Mouse (Mus musculus) granulocyte monocyte progenitor cell, adult 5-6 weeks (primary cell): ENCODE data around the gene Rpa1. TPM values are rescaled to one million over a fixed set of nuclear protein-coding genes. Genes with fewer than 3 reads are reported as not detected.
"Not testable (repeated sequence)": the region's sequence is repeated elsewhere in the genome, so short reads cannot be mapped to it uniquely, and the experiment has no call there.

Experiments used
- ATAC-seq: replicated peaks from 2 replicates; pipeline ENCODE4 v1.8.0; 2016; ENCODE audit warnings: mild to moderate bottlenecking, moderate TSS enrichment, inconsistent platforms; ENCODE audit not compliant: poor library complexity, severe bottlenecking
- total RNA-seq, 2 experiments: library from RNA; stranded (forward) in 1 of 2; stranded (reverse) in 1 of 2; fragments of 200-712, 200-1000 nt in 1 of 2; fragments of >200 nt in 1 of 2; fragmentation: Nextera tagmentation in 1 of 2; gene quantifications; 2 replicates each; pipeline ENCODE4 v1.2.3; 2014 to 2017

Rpa1 gene
- total RNA-seq (2014; fragmentation: Nextera tagmentation) (86.4 and 106 TPM in 2 replicates), total RNA-seq (2017) (200 and 207 TPM in 2 replicates)

DNA sequence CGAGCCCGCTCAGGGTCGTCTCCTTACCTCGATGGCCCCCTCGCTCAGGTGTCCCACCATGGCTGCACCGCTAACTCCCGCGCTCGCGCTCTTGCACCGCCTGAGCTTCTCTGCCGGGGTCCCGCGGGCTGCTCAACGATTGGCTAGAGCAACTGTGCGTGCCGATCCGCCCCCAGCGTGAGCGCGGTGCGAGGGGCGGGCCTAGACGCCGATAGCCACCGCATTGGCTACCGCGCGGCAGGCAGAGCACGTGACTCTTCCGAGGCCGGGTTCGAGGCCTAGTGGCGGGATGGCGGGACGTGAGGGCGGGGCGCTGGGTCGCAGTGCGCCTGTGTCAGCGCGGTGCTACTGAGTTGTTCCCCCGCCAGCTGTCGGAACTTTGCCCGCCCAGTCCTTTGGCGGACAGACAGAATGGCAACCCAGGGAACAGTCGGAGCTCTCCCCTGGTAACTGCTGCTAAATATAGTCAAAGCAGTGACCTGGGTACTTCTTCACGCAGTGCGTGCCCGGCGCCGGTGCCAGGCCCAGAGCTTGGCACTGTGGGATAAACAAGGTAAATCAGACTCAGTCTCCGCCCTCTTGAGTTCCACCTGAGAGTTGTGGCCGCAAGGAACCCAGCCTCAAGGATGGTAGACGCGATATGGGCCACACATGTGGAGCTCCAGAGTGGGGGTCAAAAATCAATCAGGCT is at the start of gene Rpa1, which contains the start of gene Smyd4:
Rpa1 (minus strand) TSS at position 126 of the 691 bp plus-strand sequence.
Smyd4 (plus strand) TSS at position 235 of the 691 bp plus-strand sequence.
- ATAC-seq, result peak; percentile 99

GRCm38 (mm10) chr11:75397452-75397851 is 49.3 kb upstream of the Rpa1 start:
- ATAC-seq, result no peak

DNA sequence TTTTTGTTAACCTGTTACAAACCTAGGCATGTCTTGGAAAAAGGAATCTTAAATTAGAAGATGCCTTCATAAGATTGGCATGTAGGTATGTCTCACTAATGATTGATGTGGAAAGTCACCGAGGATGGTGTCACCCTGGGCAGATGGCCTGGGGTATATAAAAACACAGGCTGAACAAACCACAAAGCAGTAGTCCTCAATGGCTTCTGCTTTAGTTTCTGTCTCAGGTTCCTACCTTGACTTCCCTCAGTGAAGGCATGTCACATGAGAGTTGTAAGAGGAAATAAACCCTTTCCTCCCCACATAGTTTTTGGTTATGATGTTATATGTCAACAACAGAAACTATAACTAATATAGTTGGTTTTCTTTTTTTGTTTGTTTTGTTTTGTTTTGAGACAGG is 47.5 kb upstream of the Rpa1 start:
- ATAC-seq, result peak; percentile 55

GRCm38 (mm10) chr11:75383529-75383928 is 35.4 kb upstream of the Rpa1 start:
- ATAC-seq, result peak; percentile 58

- ATAC-seq, result not testable (repeated sequence)
These were observed 30.7 kb upstream of the Rpa1 start for GRCm38 (mm10) chr11:75378786-75379185.

GRCm38 (mm10) chr11:75377125-75377524 is 29.0 kb upstream of the Rpa1 start:
- peak; percentile 68 for ATAC-seq

DNA sequence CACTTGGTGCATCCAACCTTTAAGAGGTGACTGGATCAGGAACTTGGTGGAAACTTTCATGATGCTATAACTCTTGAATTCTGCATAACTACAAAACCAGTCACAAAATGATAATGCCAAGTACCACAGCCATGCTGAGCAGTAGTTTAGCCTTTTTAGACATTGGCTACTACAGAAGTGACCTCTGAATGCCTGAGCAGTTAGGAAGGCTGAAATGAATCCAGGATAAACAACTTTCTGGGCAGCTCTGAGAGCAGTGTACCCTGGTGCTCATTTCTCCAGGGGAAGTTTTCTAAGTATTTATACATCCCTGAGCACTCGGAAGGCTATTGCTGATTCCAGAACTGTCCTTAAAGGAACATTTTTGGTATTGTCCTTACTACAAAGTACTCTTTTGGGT is 7.4 kb upstream of the Rpa1 start:
- ATAC-seq, result no peak

- ATAC-seq, result no peak
These were observed 3.1 kb upstream of the Rpa1 start for GRCm38 (mm10) chr11:75351225-75351624.

DNA sequence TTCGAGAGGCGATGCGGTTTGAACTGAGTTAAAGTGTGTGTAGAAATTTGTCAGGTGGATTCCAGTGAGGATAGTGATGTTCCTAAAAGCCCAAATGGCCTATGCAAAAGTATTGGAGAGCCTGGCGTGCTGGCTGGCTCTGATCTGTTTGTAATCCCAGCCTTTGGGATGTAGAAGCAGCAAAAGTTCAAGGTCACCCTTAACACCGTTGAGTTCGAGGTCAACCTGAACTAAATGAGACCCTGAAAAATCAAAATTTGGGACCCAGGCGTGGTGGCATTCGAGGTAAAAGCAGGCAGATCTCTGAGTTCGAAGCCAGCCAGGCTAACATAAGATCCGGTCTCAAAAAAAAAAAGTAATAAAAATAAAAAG is 752 bp upstream of the Rpa1 start:
- no peak for ATAC-seq

DNA sequence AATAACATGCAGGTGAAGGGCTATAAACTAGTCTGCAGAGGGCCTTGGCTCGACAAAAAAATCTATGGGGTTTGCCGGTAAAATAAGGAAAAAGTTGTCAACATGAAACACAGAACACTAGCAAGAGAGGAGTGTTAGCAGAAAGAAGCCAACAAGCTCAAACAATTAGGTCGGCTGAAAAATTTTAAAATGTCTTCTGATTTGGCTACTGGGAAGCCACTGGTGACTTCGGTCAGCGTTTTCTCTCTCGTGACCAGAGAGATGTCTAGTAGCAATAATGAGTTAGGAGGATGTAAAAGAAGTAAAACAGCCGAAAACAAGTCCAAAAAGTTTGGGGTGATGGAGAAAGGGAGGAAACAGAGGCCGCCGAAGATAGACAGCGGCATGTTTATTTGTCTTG is 528 bp downstream of the Rpa1 start:
- no peak for ATAC-seq

- no peak for ATAC-seq
These were observed 937 bp downstream of the Rpa1 start for GRCm38 (mm10) chr11:75347188-75347585.

GRCm38 (mm10) chr11:75346556-75347187 is 1.5 kb downstream of the Rpa1 start:
- no peak for ATAC-seq

GRCm38 (mm10) chr11:75344716-75345115 is 3.4 kb downstream of the Rpa1 start:
- no peak for ATAC-seq

DNA sequence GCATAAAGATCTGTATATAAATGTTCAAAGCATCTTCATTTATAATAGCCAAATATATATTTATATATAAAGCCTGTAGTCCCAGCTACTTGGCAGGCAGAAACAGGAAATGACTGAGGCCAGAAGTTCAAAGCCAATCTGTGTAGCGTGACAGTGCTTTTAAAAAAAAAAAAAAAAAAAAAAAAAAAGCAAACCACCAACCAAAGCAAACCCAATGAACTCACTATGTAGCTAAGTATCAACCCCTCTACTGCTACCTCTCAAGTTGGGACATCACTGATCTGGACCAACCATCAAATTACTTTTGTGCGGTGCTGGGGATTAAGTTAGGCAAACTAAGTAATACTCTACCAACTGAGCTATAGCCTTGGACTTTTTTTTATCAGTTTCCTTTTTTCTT is 4.0 kb downstream of the Rpa1 start:
- ATAC-seq, result no peak

DNA sequence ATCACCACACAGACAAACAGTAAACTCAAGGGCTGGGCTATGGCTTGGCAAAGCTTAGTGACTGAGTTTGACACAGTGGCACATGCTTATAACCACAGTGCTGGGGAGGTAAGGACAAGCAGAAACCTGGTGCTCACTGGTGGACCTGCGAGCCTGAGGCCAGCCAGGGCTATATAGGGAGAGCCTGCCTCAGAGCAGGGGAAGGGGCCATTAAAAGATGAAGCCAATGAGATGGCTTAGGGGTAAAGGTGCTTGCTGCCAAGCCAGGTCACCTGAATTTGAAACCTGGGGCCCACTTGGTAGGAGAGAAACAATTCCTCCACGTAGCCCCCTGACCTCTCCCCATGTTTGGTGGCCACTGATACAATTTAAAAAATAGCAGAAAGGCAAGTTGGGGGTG is 5.0 kb downstream of the Rpa1 start:
- ATAC-seq, result no peak

DNA sequence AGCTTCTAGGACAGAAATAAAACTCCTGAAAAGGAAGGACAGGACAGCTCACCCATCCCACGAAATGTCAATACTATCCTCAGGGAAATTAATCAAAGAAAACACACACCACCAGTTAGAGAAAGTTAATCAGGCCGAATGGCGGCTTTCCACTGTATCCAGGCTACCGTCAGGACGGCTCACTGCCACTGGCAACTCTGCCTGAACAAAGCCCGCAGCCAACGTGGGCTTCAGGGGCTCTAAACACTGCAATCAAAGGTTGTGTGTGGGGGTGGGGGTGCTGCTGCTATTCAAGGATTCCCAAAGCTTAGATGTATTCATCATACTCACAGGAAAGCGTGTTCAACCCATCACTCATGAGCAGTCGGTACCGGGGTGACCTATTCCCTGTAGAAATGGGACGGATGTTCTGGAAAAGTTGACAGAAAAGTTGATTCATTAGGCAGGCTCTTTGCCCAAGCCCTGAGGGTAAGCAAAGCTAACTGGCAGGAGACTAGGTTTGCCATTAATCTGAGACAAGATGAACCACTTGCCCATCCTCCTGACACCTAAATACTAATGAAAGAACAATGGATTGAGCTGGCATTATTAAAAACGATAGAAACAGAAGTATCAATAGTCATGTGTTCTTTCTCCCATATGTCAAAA is 7.3 kb downstream of the Rpa1 start:
- ATAC-seq, result no peak

DNA sequence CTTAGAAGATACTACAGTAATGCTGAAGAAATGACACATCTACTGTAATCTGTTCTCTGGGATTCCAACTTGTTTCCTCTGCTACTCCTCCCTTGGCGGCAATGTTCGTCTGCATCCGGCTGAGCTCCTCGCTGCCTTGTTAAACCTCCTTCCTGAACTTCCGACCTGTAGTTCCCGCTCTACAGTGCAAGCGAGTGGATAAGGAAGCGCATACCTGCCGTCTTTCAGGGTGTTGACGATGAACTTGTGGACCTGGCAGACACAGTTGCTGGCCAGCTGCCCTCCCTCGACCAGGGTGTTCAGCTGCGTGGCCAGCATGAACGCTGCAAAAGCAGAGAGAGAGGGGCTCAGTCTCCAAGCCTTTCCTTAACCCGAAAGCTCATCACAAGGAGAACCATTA is 8.0 kb downstream of the Rpa1 start:
- no peak for ATAC-seq

DNA sequence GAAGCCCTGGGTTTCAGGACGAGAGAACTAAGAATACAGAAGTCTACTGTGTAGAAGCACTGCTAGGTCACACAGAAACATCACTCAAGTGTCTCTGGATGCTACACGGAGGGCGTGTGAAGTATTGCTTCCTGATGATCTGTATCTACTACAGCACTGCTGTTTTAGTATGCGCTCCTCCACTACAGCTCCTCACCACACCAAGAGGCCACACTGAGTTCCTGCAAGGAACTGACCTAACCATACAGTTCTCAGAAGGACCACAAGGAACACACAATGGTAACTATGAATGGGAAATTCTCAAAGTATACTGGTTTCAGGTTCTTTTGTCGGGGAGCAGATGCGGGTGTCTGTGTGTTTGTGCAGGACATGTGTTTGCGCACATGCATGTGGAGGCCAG is 10.9 kb downstream of the Rpa1 start:
- ATAC-seq, result no peak

DNA sequence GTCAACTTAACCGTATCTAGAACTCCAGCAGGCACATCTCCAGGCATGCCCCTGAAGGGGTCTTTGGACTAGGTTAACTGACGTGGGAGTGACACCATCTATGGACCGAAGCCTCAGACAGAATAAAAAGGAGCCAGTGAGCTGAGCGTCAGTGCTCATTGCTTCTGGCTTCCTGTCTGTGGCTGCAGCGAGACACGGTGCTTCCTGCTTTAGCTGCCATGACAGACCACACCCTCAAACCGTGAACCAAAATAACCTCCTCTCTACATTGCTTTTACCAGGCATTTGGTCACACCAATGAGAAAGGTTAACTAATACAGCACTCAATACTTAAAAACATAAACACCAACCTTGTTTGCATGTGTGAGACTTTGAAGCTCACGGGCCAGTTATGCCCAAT is 11.4 kb downstream of the Rpa1 start:
- peak; percentile 65 for ATAC-seq

DNA sequence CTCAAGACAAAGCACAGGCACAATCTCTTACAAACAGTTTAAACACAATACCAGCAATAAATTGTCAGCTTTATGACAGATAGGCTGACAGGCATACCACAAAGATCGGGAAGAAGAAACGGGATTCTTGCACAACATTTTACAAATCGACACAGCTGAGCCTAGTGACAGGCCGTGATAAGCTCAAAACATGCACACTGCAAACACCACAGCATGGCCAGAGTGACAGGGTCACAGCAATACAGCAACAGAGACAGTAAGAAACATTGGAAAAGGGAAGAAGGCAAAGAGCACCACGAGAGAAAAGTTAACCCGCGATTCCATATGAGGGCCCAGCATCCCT is 22.2 kb downstream of the Rpa1 start:
- ATAC-seq, result peak; percentile 61

DNA sequence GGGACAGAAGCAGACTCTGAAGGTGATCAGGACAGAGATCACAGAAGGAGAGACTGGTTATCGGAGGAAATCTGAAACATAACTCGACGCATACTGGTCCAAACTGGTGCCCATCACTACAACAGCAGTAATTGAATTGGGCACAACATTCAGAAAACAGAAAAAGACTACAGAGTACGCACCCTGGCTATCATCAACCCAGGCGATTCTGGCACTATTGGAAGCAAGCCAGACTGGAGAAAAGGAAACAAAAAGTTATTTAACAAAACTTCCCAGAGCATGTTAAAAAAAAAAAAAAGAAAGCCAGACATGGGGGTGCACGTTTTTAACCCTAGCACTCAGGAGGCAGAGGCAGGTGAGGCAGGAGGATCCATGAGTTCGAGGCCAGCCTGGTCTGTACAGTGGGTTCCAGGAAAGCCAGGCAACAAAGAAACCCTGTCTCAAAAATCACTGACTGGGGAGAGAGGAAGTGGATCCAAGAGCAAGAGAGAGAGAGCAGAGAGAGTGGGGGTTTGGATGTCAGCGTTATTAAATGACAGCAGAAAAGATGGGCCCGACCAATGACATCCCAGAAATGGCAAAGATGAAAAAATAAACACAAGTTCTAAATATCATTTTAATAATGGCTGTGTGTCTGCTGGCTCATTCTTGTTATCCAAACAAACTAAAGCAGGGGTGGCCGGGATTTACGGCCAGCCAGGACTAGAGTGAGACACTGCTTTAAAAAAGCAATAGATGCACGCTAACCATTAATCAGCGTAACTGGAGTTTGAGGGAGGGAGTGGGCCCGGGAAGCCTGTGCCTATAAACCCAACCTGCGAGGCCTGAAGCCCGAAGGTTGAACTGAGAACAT is 22.8 kb downstream of the Rpa1 start:
- ATAC-seq, result peak; percentile 36; the same call in 1 of the 2 replicates
